Mouse (Mus musculus): Measurements from ENCODE around the gene Prkab1. TPM values are rescaled to one million over a fixed set of nuclear protein-coding genes. Genes with fewer than 3 reads are reported as not detected.

Gene Prkab1
- polyA plus RNA-seq, 1 experiment from 2014 or later = 47.7 TPM

GRCm38 (mm10) chr5:116037731-116038130, 13.4 kb upstream of the Prkab1 start:
- H3K4me3 ChIP-seq (replicated peaks; ENCODE audit: low read length) = no peak overlapping the region
- H3K27me3 ChIP-seq (ENCODE audit: control insufficient read depth, insufficient read depth, low read length) = no peaks in the 10 kb centered on the region; the same call in 1 of the 2 replicates
- no peak overlapping the region for H3K4me2 ChIP-seq (replicated peaks)
- H3K9ac ChIP-seq = no peak overlapping the region
- H3K9me3 ChIP-seq (ENCODE audit: control insufficient read depth, low read length) = no peaks in the 10 kb centered on the region
- no peaks in the 10 kb centered on the region for H3K36me3 ChIP-seq (replicated peaks; ENCODE audit: control insufficient read depth, insufficient read depth)
- no peaks in the 10 kb centered on the region for H3K4me1 ChIP-seq (replicated peaks; ENCODE audit: control insufficient read depth, insufficient read depth, low read length)
- H3K27ac ChIP-seq = no peak overlapping the region
- DNase-seq (ENCODE audit: low spot score) = no peak
- no peak for ATAC-seq (ENCODE audit: low FRiP score)
- 60% methylated on average over 12 of the region's 12 CpGs for WGBS

GRCm38 (mm10) chr5:116036465-116036864, 12.2 kb upstream of the Prkab1 start:
- Histone ChIP-seq H3K9me3 (ENCODE audit: control insufficient read depth, low read length) (no peaks in the 10 kb centered on the region), H3K27me3 (ENCODE audit: control insufficient read depth, insufficient read depth, low read length) (no peaks in the 10 kb centered on the region; the same call in 1 of the 2 replicates), H3K27ac (peak overlapping the region; percentile 32; the same call in 1 of the 2 replicates), H3K4me1 (replicated peaks; ENCODE audit: control insufficient read depth, insufficient read depth, low read length) (no peaks in the 10 kb centered on the region), H3K9ac (no peak overlapping the region), H3K4me3 (replicated peaks; ENCODE audit: low read length) (no peak overlapping the region), H3K36me3 (replicated peaks; ENCODE audit: control insufficient read depth, insufficient read depth) (no peaks in the 10 kb centered on the region), H3K4me2 (replicated peaks) (no peak overlapping the region)
- no peak for ATAC-seq (ENCODE audit: low FRiP score)
- 62% methylated on average over 16 of the region's 16 CpGs for WGBS
- DNase-seq (ENCODE audit: low spot score) = no peak

GRCm38 (mm10) chr5:116031190-116031577, 6.9 kb upstream of the Prkab1 start:
- no peak overlapping the region for H3K4me3 ChIP-seq (replicated peaks; ENCODE audit: low read length)
- H3K27me3 ChIP-seq (ENCODE audit: control insufficient read depth, insufficient read depth, low read length) = no peaks in the 10 kb centered on the region
- no peak overlapping the region; the same call in 1 of the 2 replicates for H3K9ac ChIP-seq
- H3K36me3 ChIP-seq (replicated peaks; ENCODE audit: control insufficient read depth, insufficient read depth) = no peaks in the 10 kb centered on the region
- no peak overlapping the region for H3K27ac ChIP-seq
- H3K4me2 ChIP-seq (replicated peaks) = peak overlapping the region; percentile 43
- H3K4me1 ChIP-seq (replicated peaks; ENCODE audit: control insufficient read depth, insufficient read depth, low read length) = peaks cover 4% of the 10 kb centered on the region; the same call in 1 of the 2 replicates
- 4% methylated on average over 14 of the region's 14 CpGs for WGBS
- DNase-seq (ENCODE audit: low spot score) (peak; percentile 88), ATAC-seq (ENCODE audit: low FRiP score) (no peak)
- H3K9me3 ChIP-seq (ENCODE audit: control insufficient read depth, low read length) = no peaks in the 10 kb centered on the region

GRCm38 (mm10) chr5:116030566-116031189, 6.4 kb upstream of the Prkab1 start:
- Histone ChIP-seq H3K27me3 (ENCODE audit: control insufficient read depth, insufficient read depth, low read length) (no peaks in the 10 kb centered on the region), H3K9me3 (ENCODE audit: control insufficient read depth, low read length) (no peaks in the 10 kb centered on the region), H3K27ac (no peak overlapping the region), H3K4me2 (replicated peaks) (peak overlapping the region; percentile 43), H3K9ac (no peak overlapping the region; the same call in 1 of the 2 replicates), H3K36me3 (replicated peaks; ENCODE audit: control insufficient read depth, insufficient read depth) (no peaks in the 10 kb centered on the region), H3K4me3 (replicated peaks; ENCODE audit: low read length) (no peak overlapping the region), H3K4me1 (replicated peaks; ENCODE audit: control insufficient read depth, insufficient read depth, low read length) (peaks cover 4% of the 10 kb centered on the region; the same call in 1 of the 2 replicates)
- DNase-seq (ENCODE audit: low spot score) (no peak), ATAC-seq (ENCODE audit: low FRiP score) (0 out of 2 replicates have a peak, but pooled peaks have one; percentile 37)
- WGBS = 5% methylated on average over 19 of the region's 19 CpGs

- Histone ChIP-seq H3K9me3 (ENCODE audit: control insufficient read depth, low read length) (no peaks in the 10 kb centered on the region), H3K4me3 (replicated peaks; ENCODE audit: low read length) (no peak overlapping the region), H3K27me3 (ENCODE audit: control insufficient read depth, insufficient read depth, low read length) (no peaks in the 10 kb centered on the region), H3K4me2 (replicated peaks) (no peak overlapping the region), H3K27ac (no peak overlapping the region), H3K4me1 (replicated peaks; ENCODE audit: control insufficient read depth, insufficient read depth, low read length) (peaks cover 4% of the 10 kb centered on the region; the same call in 1 of the 2 replicates), H3K9ac (no peak overlapping the region), H3K36me3 (replicated peaks; ENCODE audit: control insufficient read depth, insufficient read depth) (no peaks in the 10 kb centered on the region)
- WGBS = 76% methylated on average over 7 of the region's 7 CpGs
- DNase-seq (ENCODE audit: low spot score) (no peak), ATAC-seq (ENCODE audit: low FRiP score) (no peak)
These were observed 4.8 kb upstream of the Prkab1 start for GRCm38 (mm10) chr5:116029071-116029470.

- ATAC-seq (ENCODE audit: low FRiP score) (no peak), DNase-seq (ENCODE audit: low spot score) (no peak)
- Histone ChIP-seq H3K9ac (no peak overlapping the region), H3K4me2 (replicated peaks) (no peak overlapping the region), H3K27me3 (ENCODE audit: control insufficient read depth, insufficient read depth, low read length) (no peaks in the 10 kb centered on the region), H3K4me1 (replicated peaks; ENCODE audit: control insufficient read depth, insufficient read depth, low read length) (peaks cover 18% of the 10 kb centered on the region), H3K36me3 (replicated peaks; ENCODE audit: control insufficient read depth, insufficient read depth) (peaks cover under 1% of the 10 kb centered on the region; the same call in 1 of the 2 replicates), H3K4me3 (replicated peaks; ENCODE audit: low read length) (no peak overlapping the region), H3K27ac (no peak overlapping the region), H3K9me3 (ENCODE audit: control insufficient read depth, low read length) (no peaks in the 10 kb centered on the region)
- 94% methylated on average over 14 of the region's 14 CpGs for WGBS
These were observed 2.3 kb upstream of the Prkab1 start for GRCm38 (mm10) chr5:116026561-116026960.

- H3K9ac ChIP-seq = no peak overlapping the region
- no peak overlapping the region for H3K4me2 ChIP-seq (replicated peaks)
- H3K36me3 ChIP-seq (replicated peaks; ENCODE audit: control insufficient read depth, insufficient read depth) = peaks cover 5% of the 10 kb centered on the region
- ATAC-seq (ENCODE audit: low FRiP score) = no peak
- DNase-seq (ENCODE audit: low spot score) = no peak
- H3K9me3 ChIP-seq (ENCODE audit: control insufficient read depth, low read length) = no peaks in the 10 kb centered on the region
- H3K27me3 ChIP-seq (ENCODE audit: control insufficient read depth, insufficient read depth, low read length) = no peaks in the 10 kb centered on the region
- H3K4me3 ChIP-seq (replicated peaks; ENCODE audit: low read length) = no peak overlapping the region
- WGBS = 91% methylated on average over 5 of the region's 5 CpGs
- H3K27ac ChIP-seq = no peak overlapping the region
- H3K4me1 ChIP-seq (replicated peaks; ENCODE audit: control insufficient read depth, insufficient read depth, low read length) = peaks cover 18% of the 10 kb centered on the region
These were observed 1.8 kb upstream of the Prkab1 start for GRCm38 (mm10) chr5:116026107-116026506.

- Histone ChIP-seq H3K27ac (peak overlapping the region; percentile 73), H3K9me3 (ENCODE audit: control insufficient read depth, low read length) (no peaks in the 10 kb centered on the region), H3K4me2 (replicated peaks) (peak overlapping the region; percentile 77), H3K4me3 (replicated peaks; ENCODE audit: low read length) (peak overlapping the region; percentile 91), H3K36me3 (replicated peaks; ENCODE audit: control insufficient read depth, insufficient read depth) (peaks cover 27% of the 10 kb centered on the region), H3K4me1 (replicated peaks; ENCODE audit: control insufficient read depth, insufficient read depth, low read length) (peaks cover 13% of the 10 kb centered on the region), H3K9ac (peak overlapping the region; percentile 84), H3K27me3 (ENCODE audit: control insufficient read depth, insufficient read depth, low read length) (no peaks in the 10 kb centered on the region)
- ATAC-seq (ENCODE audit: low FRiP score) (peak; percentile 67), DNase-seq (ENCODE audit: low spot score) (no peak)
- WGBS = 0% methylated on average over 28 of the region's 28 CpGs
These were observed 455 bp downstream of the Prkab1 start for GRCm38 (mm10) chr5:116023821-116024284.

GRCm38 (mm10) chr5:116023251-116023661, 1.1 kb downstream of the Prkab1 start:
- Histone ChIP-seq H3K27ac (no peak overlapping the region), H3K9me3 (ENCODE audit: control insufficient read depth, low read length) (no peaks in the 10 kb centered on the region), H3K36me3 (replicated peaks; ENCODE audit: control insufficient read depth, insufficient read depth) (peaks cover 33% of the 10 kb centered on the region), H3K4me2 (replicated peaks) (peak overlapping the region; percentile 77), H3K27me3 (ENCODE audit: control insufficient read depth, insufficient read depth, low read length) (no peaks in the 10 kb centered on the region), H3K4me1 (replicated peaks; ENCODE audit: control insufficient read depth, insufficient read depth, low read length) (peaks cover 13% of the 10 kb centered on the region), H3K4me3 (replicated peaks; ENCODE audit: low read length) (peak overlapping the region; percentile 91), H3K9ac (peak overlapping the region; percentile 84)
- ATAC-seq (ENCODE audit: low FRiP score) (no peak), DNase-seq (ENCODE audit: low spot score) (no peak)
- 33% methylated on average over 8 of the region's 8 CpGs for WGBS
